Mouse (Mus musculus): ENCODE data around the gene Numbl. TPM values are rescaled to one million over a fixed set of nuclear protein-coding genes. Genes with fewer than 3 reads are reported as not detected.

Gene Numbl
- polyA plus RNA-seq, 1 experiment from 2014 or later, result 15.8 TPM

- WGBS, result 91% methylated on average over 4 of the region's 4 CpGs
- no peak overlapping the region for H3K4me2 ChIP-seq (ENCODE audit: low read depth, low read length)
- no peak for ATAC-seq (ENCODE audit: insufficient read depth, low FRiP score)
- H3K4me1 ChIP-seq (ENCODE audit: control insufficient read depth, insufficient read depth, low read length), result peaks cover 12% of the 10 kb centered on the region
- no peak overlapping the region for H3K9ac ChIP-seq (ENCODE audit: low read length)
- H3K4me3 ChIP-seq (replicated peaks; ENCODE audit: low read length), result no peak overlapping the region
- H3K27ac ChIP-seq (ENCODE audit: low read length), result no peak overlapping the region
- 0 out of 2 replicates have a peak, but pooled peaks cover 2% of the 10 kb centered on the region for H3K9me3 ChIP-seq (replicated peaks; ENCODE audit: control insufficient read depth, low read length)
- H3K36me3 ChIP-seq (ENCODE audit: control insufficient read depth, insufficient read depth, low read length), result no peaks in the 10 kb centered on the region
- no peaks in the 10 kb centered on the region for H3K27me3 ChIP-seq (ENCODE audit: control insufficient read depth, insufficient read depth, low read length)
Observed at GRCm38 (mm10) chr7:27296518-27296917, 38.3 kb downstream of the Numbl start.

GRCm38 (mm10) chr7:27298033-27298610, 39.9 kb downstream of the Numbl start:
- Histone ChIP-seq H3K4me2 (ENCODE audit: low read depth, low read length) (no peak overlapping the region; the same call in 1 of the 2 replicates), H3K9ac (ENCODE audit: low read length) (no peak overlapping the region), H3K4me3 (replicated peaks; ENCODE audit: low read length) (no peak overlapping the region), H3K27ac (ENCODE audit: low read length) (peak overlapping the region; percentile 84), H3K36me3 (ENCODE audit: control insufficient read depth, insufficient read depth, low read length) (no peaks in the 10 kb centered on the region), H3K27me3 (ENCODE audit: control insufficient read depth, insufficient read depth, low read length) (no peaks in the 10 kb centered on the region), H3K4me1 (ENCODE audit: control insufficient read depth, insufficient read depth, low read length) (peaks cover 2% of the 10 kb centered on the region; the same call in 1 of the 2 replicates), H3K9me3 (replicated peaks; ENCODE audit: control insufficient read depth, low read length) (0 out of 2 replicates have a peak, but pooled peaks cover 2% of the 10 kb centered on the region)
- ATAC-seq (ENCODE audit: insufficient read depth, low FRiP score), result peak; percentile 74
- WGBS, result 54% methylated on average over 16 of the region's 16 CpGs

GRCm38 (mm10) chr7:27298816-27299215, 40.6 kb downstream of the Numbl start:
- Histone ChIP-seq H3K9ac (ENCODE audit: low read length) (no peak overlapping the region), H3K4me2 (ENCODE audit: low read depth, low read length) (no peak overlapping the region), H3K27me3 (ENCODE audit: control insufficient read depth, insufficient read depth, low read length) (no peaks in the 10 kb centered on the region), H3K4me3 (replicated peaks; ENCODE audit: low read length) (no peak overlapping the region), H3K4me1 (ENCODE audit: control insufficient read depth, insufficient read depth, low read length) (peaks cover 2% of the 10 kb centered on the region; the same call in 1 of the 2 replicates), H3K9me3 (replicated peaks; ENCODE audit: control insufficient read depth, low read length) (0 out of 2 replicates have a peak, but pooled peaks cover 2% of the 10 kb centered on the region), H3K27ac (ENCODE audit: low read length) (peak overlapping the region; percentile 84), H3K36me3 (ENCODE audit: control insufficient read depth, insufficient read depth, low read length) (no peaks in the 10 kb centered on the region)
- no peak for ATAC-seq (ENCODE audit: insufficient read depth, low FRiP score)
- 76% methylated on average over 6 of the region's 6 CpGs for WGBS

GRCm38 (mm10) chr7:27300351-27300750, 42.1 kb downstream of the Numbl start:
- no peaks in the 10 kb centered on the region for H3K27me3 ChIP-seq (ENCODE audit: control insufficient read depth, insufficient read depth, low read length)
- H3K27ac ChIP-seq (ENCODE audit: low read length), result no peak overlapping the region
- WGBS, result 76% methylated on average over 4 of the region's 4 CpGs
- H3K4me3 ChIP-seq (replicated peaks; ENCODE audit: low read length), result no peak overlapping the region
- H3K36me3 ChIP-seq (ENCODE audit: control insufficient read depth, insufficient read depth, low read length), result no peaks in the 10 kb centered on the region
- H3K4me2 ChIP-seq (ENCODE audit: low read depth, low read length), result no peak overlapping the region
- H3K9ac ChIP-seq (ENCODE audit: low read length), result no peak overlapping the region
- H3K9me3 ChIP-seq (replicated peaks; ENCODE audit: control insufficient read depth, low read length), result no peaks in the 10 kb centered on the region
- no peak for ATAC-seq (ENCODE audit: insufficient read depth, low FRiP score)
- peaks cover 2% of the 10 kb centered on the region; the same call in 1 of the 2 replicates for H3K4me1 ChIP-seq (ENCODE audit: control insufficient read depth, insufficient read depth, low read length)

- 63% methylated on average over 5 of the region's 5 CpGs for WGBS
- Histone ChIP-seq H3K4me1 (ENCODE audit: control insufficient read depth, insufficient read depth, low read length) (peaks cover 2% of the 10 kb centered on the region; the same call in 1 of the 2 replicates), H3K4me3 (replicated peaks; ENCODE audit: low read length) (no peak overlapping the region), H3K9me3 (replicated peaks; ENCODE audit: control insufficient read depth, low read length) (no peaks in the 10 kb centered on the region), H3K27ac (ENCODE audit: low read length) (no peak overlapping the region), H3K9ac (ENCODE audit: low read length) (no peak overlapping the region), H3K27me3 (ENCODE audit: control insufficient read depth, insufficient read depth, low read length) (no peaks in the 10 kb centered on the region), H3K4me2 (ENCODE audit: low read depth, low read length) (no peak overlapping the region), H3K36me3 (ENCODE audit: control insufficient read depth, insufficient read depth, low read length) (no peaks in the 10 kb centered on the region)
- ATAC-seq (ENCODE audit: insufficient read depth, low FRiP score), result no peak
Observed at GRCm38 (mm10) chr7:27300801-27301200, 42.6 kb downstream of the Numbl start.

- ATAC-seq (ENCODE audit: insufficient read depth, low FRiP score), result peak; percentile 8; the same call in 1 of the 2 replicates
- Histone ChIP-seq H3K27ac (ENCODE audit: low read length) (0 out of 2 replicates have a peak overlapping the region, but pooled peaks have one; percentile 21), H3K4me3 (replicated peaks; ENCODE audit: low read length) (no peak overlapping the region), H3K4me1 (ENCODE audit: control insufficient read depth, insufficient read depth, low read length) (peaks cover 2% of the 10 kb centered on the region; the same call in 1 of the 2 replicates), H3K9me3 (replicated peaks; ENCODE audit: control insufficient read depth, low read length) (no peaks in the 10 kb centered on the region), H3K27me3 (ENCODE audit: control insufficient read depth, insufficient read depth, low read length) (no peaks in the 10 kb centered on the region), H3K36me3 (ENCODE audit: control insufficient read depth, insufficient read depth, low read length) (0 out of 2 replicates have a peak, but pooled peaks cover 6% of the 10 kb centered on the region), H3K9ac (ENCODE audit: low read length) (no peak overlapping the region), H3K4me2 (ENCODE audit: low read depth, low read length) (no peak overlapping the region)
- 5% methylated on average over 11 of the region's 11 CpGs for WGBS
Observed at GRCm38 (mm10) chr7:27302172-27302571, 43.9 kb downstream of the Numbl start.

GRCm38 (mm10) chr7:27305091-27305730, 47.0 kb downstream of the Numbl start:
- Histone ChIP-seq H3K9ac (ENCODE audit: low read length) (no peak overlapping the region), H3K27me3 (ENCODE audit: control insufficient read depth, insufficient read depth, low read length) (no peaks in the 10 kb centered on the region), H3K4me1 (ENCODE audit: control insufficient read depth, insufficient read depth, low read length) (peaks cover 12% of the 10 kb centered on the region), H3K27ac (ENCODE audit: low read length) (no peak overlapping the region), H3K4me2 (ENCODE audit: low read depth, low read length) (no peak overlapping the region), H3K4me3 (replicated peaks; ENCODE audit: low read length) (no peak overlapping the region), H3K9me3 (replicated peaks; ENCODE audit: control insufficient read depth, low read length) (no peaks in the 10 kb centered on the region), H3K36me3 (ENCODE audit: control insufficient read depth, insufficient read depth, low read length) (0 out of 2 replicates have a peak, but pooled peaks cover 6% of the 10 kb centered on the region)
- ATAC-seq (ENCODE audit: insufficient read depth, low FRiP score), result no peak
- 87% methylated on average over 17 of the region's 17 CpGs for WGBS

- no peaks in the 10 kb centered on the region for H3K9me3 ChIP-seq (replicated peaks; ENCODE audit: control insufficient read depth, low read length)
- no peak overlapping the region for H3K4me3 ChIP-seq (replicated peaks; ENCODE audit: low read length)
- 0 out of 2 replicates have a peak, but pooled peaks cover 6% of the 10 kb centered on the region for H3K36me3 ChIP-seq (ENCODE audit: control insufficient read depth, insufficient read depth, low read length)
- WGBS, result 73% methylated on average over 24 of the region's 24 CpGs
- peaks cover 14% of the 10 kb centered on the region for H3K4me1 ChIP-seq (ENCODE audit: control insufficient read depth, insufficient read depth, low read length)
- H3K27ac ChIP-seq (ENCODE audit: low read length), result no peak overlapping the region
- no peak overlapping the region for H3K9ac ChIP-seq (ENCODE audit: low read length)
- no peak overlapping the region for H3K4me2 ChIP-seq (ENCODE audit: low read depth, low read length)
- H3K27me3 ChIP-seq (ENCODE audit: control insufficient read depth, insufficient read depth, low read length), result no peaks in the 10 kb centered on the region
- ATAC-seq (ENCODE audit: insufficient read depth, low FRiP score), result no peak
Observed at GRCm38 (mm10) chr7:27306161-27307160, 48.2 kb downstream of the Numbl start.

All from stomach, embryonic 16.5 days (tissue).